Mouse (Mus musculus) small intestine, adult 2 months (tissue): ENCODE data around the gene Fam117b.

ENCODE experiments used
- CTCF ChIP-seq: fragments of 200-500 bp; IDR thresholded peaks from 2 replicates; pipeline ENCODE4 v1.5.1; 2012; ENCODE audit warnings: low read depth, mild to moderate bottlenecking, control low read depth, inconsistent platforms, low read length, moderate library complexity, mixed read lengths; ENCODE audit not compliant: insufficient replicate concordance, insufficient read length; ENCODE audit errors: extremely low read depth
- POLR2A ChIP-seq: fragments of 200-500 bp; IDR thresholded peaks from 2 replicates; pipeline ENCODE4 v1.6.1; 2012; ENCODE audit warnings: low read depth, mild to moderate bottlenecking, control low read depth, inconsistent platforms, low read length, moderate library complexity

- no peak for TF ChIP-seq CTCF
- no peak for TF ChIP-seq POLR2A
These were observed 34.7 kb downstream of the Fam117b start for GRCm38 (mm10) chr1:59947509-59947908.
